Mouse (Mus musculus): Measurements from ENCODE around the gene Slc44a2.

DNA sequence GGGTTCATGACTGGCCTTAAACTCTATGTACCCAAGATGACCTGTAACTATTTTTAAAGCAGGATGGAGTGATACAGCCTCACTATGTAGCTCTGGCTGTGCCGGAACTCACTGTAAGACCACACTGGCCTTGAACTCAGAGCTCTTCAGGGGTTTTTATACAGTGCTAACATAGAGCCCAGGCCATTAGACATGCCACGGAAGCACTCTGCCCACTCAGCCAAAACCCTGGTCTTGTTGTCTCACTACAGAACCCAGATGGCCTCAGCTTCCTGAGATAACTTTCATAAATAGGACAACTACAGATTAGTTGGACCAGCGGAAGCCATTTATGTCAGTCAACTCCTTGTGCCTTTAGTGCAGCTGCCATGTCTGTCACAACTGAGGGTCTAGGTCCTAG is 46.2 kb upstream of the Slc44a2 start:
- TF ChIP-seq CTCF (IDR thresholded peaks at IDR 0.05; ENCODE audit: borderline replicate concordance, insufficient read depth, low read depth, low read length) (no peak), POLR2A (IDR thresholded peaks at IDR 0.05; ENCODE audit: borderline replicate concordance, insufficient read depth, low read length) (no peak)

Data from cerebellum, adult 2 months (tissue).